Mouse (Mus musculus): ENCODE data around the gene Ptprd. TPM values are rescaled to one million over a fixed set of nuclear protein-coding genes. Genes with fewer than 3 reads are reported as not detected.
A peak's percentile ranks its signal among the peaks of the same experiment; 100 is the strongest.

Gene Ptprd
- polyA plus RNA-seq, 1 experiment from 2014 or later, result 14.0 TPM

- no peaks in the 10 kb centered on the region for H3K9me3 ChIP-seq (ENCODE audit: control insufficient read depth, low read length)
- WGBS, result under 1% methylated on average over 32 of the region's 34 CpGs
- H3K27me3 ChIP-seq (ENCODE audit: control insufficient read depth, insufficient read depth, low read depth, low read length), result peaks cover 3% of the 10 kb centered on the region; the same call in 1 of the 2 replicates
- peak overlapping the region; percentile 78 for H3K4me3 ChIP-seq (ENCODE audit: low read length)
- H3K36me3 ChIP-seq (ENCODE audit: control insufficient read depth, insufficient read depth, low read length), result no peaks in the 10 kb centered on the region
- H3K4me2 ChIP-seq (ENCODE audit: low read depth, low read length), result peak overlapping the region; percentile 90
- peak overlapping the region; percentile 90 for H3K9ac ChIP-seq (ENCODE audit: low read length)
- no peaks in the 10 kb centered on the region for H3K4me1 ChIP-seq (replicated peaks; ENCODE audit: control insufficient read depth, insufficient read depth, low read length)
- ATAC-seq (ENCODE audit: low read depth), result peak; percentile 80
- peak overlapping the region; percentile 92 for H3K27ac ChIP-seq (ENCODE audit: low read length)
These were observed 1761.3 kb downstream of the Ptprd start for GRCm38 (mm10) chr4:76450351-76451018.

DNA sequence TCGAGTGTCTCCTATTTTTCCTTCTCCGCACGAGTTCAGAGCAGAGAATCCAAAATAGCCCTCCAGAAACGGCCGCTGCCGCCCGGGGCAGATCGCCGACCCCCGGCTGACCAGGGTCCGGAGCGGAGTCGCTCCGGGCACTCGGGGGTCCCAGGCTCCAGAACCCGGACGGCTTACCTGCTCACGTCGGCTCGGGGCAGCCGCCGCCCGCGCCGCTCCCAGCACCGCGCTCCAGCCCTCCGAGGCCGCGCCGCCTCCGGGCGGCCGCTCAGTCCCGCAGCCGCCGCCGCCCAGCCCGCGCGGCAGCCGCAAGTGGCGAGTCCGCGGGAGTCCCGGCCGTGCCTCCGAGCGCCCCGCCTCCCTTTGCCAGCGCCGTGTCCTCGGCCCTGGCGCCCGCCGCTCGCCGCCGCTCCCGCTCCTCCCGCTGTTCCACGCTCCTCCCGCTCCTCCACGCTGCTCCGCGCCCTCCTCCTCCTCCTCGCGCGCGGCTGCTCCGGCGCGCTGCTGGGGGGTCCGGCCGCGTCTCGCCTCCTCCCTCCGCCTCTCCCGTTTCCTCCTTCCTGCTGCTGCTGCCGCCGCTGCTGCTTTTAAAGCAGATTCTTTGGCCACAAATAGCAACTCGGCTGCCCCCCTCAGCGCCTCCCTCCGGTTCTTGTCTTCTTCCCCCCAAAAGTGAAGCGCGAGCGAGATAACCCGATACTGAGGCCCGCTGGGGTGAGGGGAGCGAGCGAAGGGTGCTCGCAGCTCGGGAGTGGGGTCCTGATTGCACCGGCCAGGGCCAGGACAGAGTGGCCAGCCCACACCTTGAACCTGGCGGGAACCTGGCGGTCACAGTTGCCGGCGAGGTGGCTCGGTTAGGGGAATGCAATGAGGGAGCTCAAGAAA is 1762.1 kb downstream of the Ptprd start:
- peak; percentile 86 for ATAC-seq (ENCODE audit: low read depth)
- WGBS, result under 1% methylated on average over 69 of the region's 99 CpGs

DNA sequence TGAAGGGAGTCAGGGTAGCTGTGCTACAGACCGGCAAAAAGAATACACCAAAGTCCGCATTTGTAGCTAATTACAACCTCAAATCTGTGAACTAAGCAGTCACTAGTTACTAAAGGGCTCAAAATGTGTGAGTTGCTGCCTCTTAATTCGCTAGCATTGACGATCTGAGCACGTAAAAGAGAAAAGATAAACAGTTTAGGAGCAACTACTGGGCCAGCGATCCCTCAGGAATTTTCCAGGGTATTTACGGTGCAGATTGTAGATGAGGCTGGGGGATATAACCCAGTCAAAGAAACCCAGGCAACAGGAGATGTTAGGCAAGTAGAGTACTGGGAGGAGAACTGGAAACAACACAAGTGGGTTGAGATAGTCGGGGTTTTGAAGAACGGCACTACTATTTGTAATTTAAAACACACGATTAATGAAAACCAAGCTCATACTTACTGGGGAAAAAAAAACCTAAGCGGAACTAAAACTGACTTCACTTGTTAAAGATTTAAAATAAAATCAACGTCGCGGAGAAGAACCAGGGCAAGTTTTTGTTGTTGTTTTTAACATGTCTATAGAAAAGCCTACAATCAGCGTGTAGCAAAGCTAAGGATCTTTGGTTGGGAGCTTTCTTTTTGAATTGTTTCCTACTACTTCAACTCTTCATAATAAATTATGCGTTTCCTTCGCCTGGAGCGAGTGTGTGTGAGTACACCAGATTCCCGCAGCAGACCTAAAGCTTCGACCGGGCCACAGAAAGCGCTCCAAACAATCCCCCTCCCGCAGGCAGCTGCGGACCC is 1762.9 kb downstream of the Ptprd start:
- ATAC-seq (ENCODE audit: low read depth), result no peak
- H3K9ac ChIP-seq (ENCODE audit: low read length), result peak overlapping the region; percentile 90
- H3K9me3 ChIP-seq (ENCODE audit: control insufficient read depth, low read length), result no peaks in the 10 kb centered on the region
- H3K4me2 ChIP-seq (ENCODE audit: low read depth, low read length), result peak overlapping the region; percentile 90
- under 1% methylated on average over 24 of the region's 24 CpGs for WGBS
- peak overlapping the region; percentile 78 for H3K4me3 ChIP-seq (ENCODE audit: low read length)
- H3K27me3 ChIP-seq (ENCODE audit: control insufficient read depth, insufficient read depth, low read depth, low read length), result peaks cover 3% of the 10 kb centered on the region; the same call in 1 of the 2 replicates
- H3K36me3 ChIP-seq (ENCODE audit: control insufficient read depth, insufficient read depth, low read length), result no peaks in the 10 kb centered on the region
- no peaks in the 10 kb centered on the region for H3K4me1 ChIP-seq (replicated peaks; ENCODE audit: control insufficient read depth, insufficient read depth, low read length)
- peak overlapping the region; percentile 92 for H3K27ac ChIP-seq (ENCODE audit: low read length)

More for the DNA sequence above, 1762.1 kb downstream of the Ptprd start:
- Histone ChIP-seq H3K27me3 (ENCODE audit: control insufficient read depth, insufficient read depth, low read depth, low read length) (peaks cover 3% of the 10 kb centered on the region; the same call in 1 of the 2 replicates), H3K9me3 (ENCODE audit: control insufficient read depth, low read length) (no peaks in the 10 kb centered on the region), H3K4me2 (ENCODE audit: low read depth, low read length) (peak overlapping the region; percentile 90), H3K36me3 (ENCODE audit: control insufficient read depth, insufficient read depth, low read length) (no peaks in the 10 kb centered on the region), H3K9ac (ENCODE audit: low read length) (peak overlapping the region; percentile 90), H3K4me1 (replicated peaks; ENCODE audit: control insufficient read depth, insufficient read depth, low read length) (no peaks in the 10 kb centered on the region), H3K27ac (ENCODE audit: low read length) (peak overlapping the region; percentile 92), H3K4me3 (ENCODE audit: low read length) (peak overlapping the region; percentile 78)

DNA sequence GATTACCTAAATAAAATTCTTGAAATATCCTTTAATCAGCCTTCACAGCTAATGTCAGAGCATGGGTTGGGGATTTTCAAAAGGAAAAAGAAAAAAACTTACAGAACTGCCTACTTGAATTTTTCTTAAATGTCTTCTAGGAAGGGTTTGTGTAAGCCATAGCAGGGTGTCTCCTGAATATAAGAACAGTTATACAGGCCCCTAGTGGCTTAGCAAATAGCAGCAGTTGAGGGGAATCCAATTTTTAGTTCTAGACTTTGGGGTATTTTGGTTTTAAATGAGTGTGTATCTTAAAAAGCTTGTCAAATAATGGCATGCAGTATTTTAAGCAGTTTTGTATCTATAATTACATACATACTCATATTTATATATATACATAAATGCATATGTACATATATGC is 1764.4 kb downstream of the Ptprd start:
- H3K4me3 ChIP-seq (ENCODE audit: low read length), result no peak overlapping the region
- no peaks in the 10 kb centered on the region for H3K9me3 ChIP-seq (ENCODE audit: control insufficient read depth, low read length)
- no peaks in the 10 kb centered on the region for H3K36me3 ChIP-seq (ENCODE audit: control insufficient read depth, insufficient read depth, low read length)
- peak overlapping the region; percentile 38 for H3K4me2 ChIP-seq (ENCODE audit: low read depth, low read length)
- ATAC-seq (ENCODE audit: low read depth), result no peak
- H3K4me1 ChIP-seq (replicated peaks; ENCODE audit: control insufficient read depth, insufficient read depth, low read length), result no peaks in the 10 kb centered on the region
- H3K27me3 ChIP-seq (ENCODE audit: control insufficient read depth, insufficient read depth, low read depth, low read length), result peaks cover 3% of the 10 kb centered on the region; the same call in 1 of the 2 replicates
- H3K27ac ChIP-seq (ENCODE audit: low read length), result no peak overlapping the region
- H3K9ac ChIP-seq (ENCODE audit: low read length), result no peak overlapping the region

DNA sequence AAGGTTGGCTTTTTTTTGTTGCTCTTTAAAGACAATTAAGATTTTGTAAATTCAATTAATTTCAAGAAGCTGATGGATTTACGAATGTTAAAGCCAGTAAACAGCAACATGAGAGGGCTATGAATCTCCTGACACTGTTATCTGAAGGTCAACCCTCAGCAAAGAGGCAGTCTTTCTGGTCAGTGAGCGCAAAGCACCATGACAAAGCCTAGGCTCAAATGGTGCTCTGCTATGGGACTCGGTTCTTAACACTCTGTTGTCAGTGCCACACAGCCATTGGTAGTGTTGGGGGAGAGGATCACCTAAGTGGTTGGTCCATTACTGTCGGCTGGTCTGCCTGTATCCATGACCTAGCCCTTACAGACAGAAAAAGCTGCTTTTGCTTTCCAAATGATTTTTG is 1767.0 kb downstream of the Ptprd start:
- no peak for ATAC-seq (ENCODE audit: low read depth)
- Histone ChIP-seq H3K4me2 (ENCODE audit: low read depth, low read length) (no peak overlapping the region), H3K9ac (ENCODE audit: low read length) (no peak overlapping the region), H3K36me3 (ENCODE audit: control insufficient read depth, insufficient read depth, low read length) (no peaks in the 10 kb centered on the region), H3K4me3 (ENCODE audit: low read length) (no peak overlapping the region), H3K9me3 (ENCODE audit: control insufficient read depth, low read length) (no peaks in the 10 kb centered on the region), H3K4me1 (replicated peaks; ENCODE audit: control insufficient read depth, insufficient read depth, low read length) (peaks cover 4% of the 10 kb centered on the region), H3K27me3 (ENCODE audit: control insufficient read depth, insufficient read depth, low read depth, low read length) (no peaks in the 10 kb centered on the region), H3K27ac (ENCODE audit: low read length) (no peak overlapping the region)
- 75% methylated on average over 4 of the region's 4 CpGs for WGBS

- Histone ChIP-seq H3K27me3 (ENCODE audit: control insufficient read depth, insufficient read depth, low read depth, low read length) (no peaks in the 10 kb centered on the region), H3K9ac (ENCODE audit: low read length) (no peak overlapping the region), H3K27ac (ENCODE audit: low read length) (no peak overlapping the region), H3K9me3 (ENCODE audit: control insufficient read depth, low read length) (no peaks in the 10 kb centered on the region), H3K36me3 (ENCODE audit: control insufficient read depth, insufficient read depth, low read length) (no peaks in the 10 kb centered on the region), H3K4me1 (replicated peaks; ENCODE audit: control insufficient read depth, insufficient read depth, low read length) (peaks cover 4% of the 10 kb centered on the region), H3K4me2 (ENCODE audit: low read depth, low read length) (no peak overlapping the region), H3K4me3 (ENCODE audit: low read length) (no peak overlapping the region)
- no peak for ATAC-seq (ENCODE audit: low read depth)
- 50% methylated on average over 4 of the region's 4 CpGs for WGBS
These were observed 1768.2 kb downstream of the Ptprd start for GRCm38 (mm10) chr4:76443553-76443952.

DNA sequence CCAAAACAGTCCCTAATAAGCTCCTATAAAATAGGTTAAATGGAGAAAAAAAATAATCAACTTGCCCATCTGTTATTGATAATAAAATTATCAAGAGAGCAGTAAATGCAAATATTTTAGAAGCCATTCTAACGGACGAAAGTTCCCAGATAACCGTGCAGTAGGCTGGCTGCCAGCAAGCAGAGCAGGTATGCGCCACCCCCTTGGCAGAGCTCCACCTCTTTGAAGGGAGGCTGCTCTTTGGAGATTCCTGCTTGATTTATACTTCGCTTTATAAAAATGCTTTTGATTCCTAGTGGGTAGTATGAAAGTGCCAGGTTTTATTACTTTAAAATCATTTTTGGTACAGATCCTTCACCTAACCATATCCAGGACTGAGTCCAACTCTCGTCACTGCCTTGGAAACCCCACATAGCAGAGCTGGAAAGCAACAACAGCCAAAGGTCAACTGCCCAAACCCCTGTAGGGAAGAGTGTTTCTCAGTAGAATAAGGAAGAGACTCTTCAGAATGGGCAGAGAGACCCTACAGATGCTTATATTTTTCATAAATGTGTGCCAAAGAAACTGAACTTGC is 1770.9 kb downstream of the Ptprd start:
- H3K4me2 ChIP-seq (ENCODE audit: low read depth, low read length), result no peak overlapping the region
- no peak overlapping the region for H3K27ac ChIP-seq (ENCODE audit: low read length)
- no peak for ATAC-seq (ENCODE audit: low read depth)
- peaks cover 4% of the 10 kb centered on the region for H3K4me1 ChIP-seq (replicated peaks; ENCODE audit: control insufficient read depth, insufficient read depth, low read length)
- H3K27me3 ChIP-seq (ENCODE audit: control insufficient read depth, insufficient read depth, low read depth, low read length), result no peaks in the 10 kb centered on the region
- no peaks in the 10 kb centered on the region for H3K9me3 ChIP-seq (ENCODE audit: control insufficient read depth, low read length)
- H3K4me3 ChIP-seq (ENCODE audit: low read length), result no peak overlapping the region
- no peaks in the 10 kb centered on the region for H3K36me3 ChIP-seq (ENCODE audit: control insufficient read depth, insufficient read depth, low read length)
- 27% methylated on average over 6 of the region's 6 CpGs for WGBS
- H3K9ac ChIP-seq (ENCODE audit: low read length), result no peak overlapping the region

DNA sequence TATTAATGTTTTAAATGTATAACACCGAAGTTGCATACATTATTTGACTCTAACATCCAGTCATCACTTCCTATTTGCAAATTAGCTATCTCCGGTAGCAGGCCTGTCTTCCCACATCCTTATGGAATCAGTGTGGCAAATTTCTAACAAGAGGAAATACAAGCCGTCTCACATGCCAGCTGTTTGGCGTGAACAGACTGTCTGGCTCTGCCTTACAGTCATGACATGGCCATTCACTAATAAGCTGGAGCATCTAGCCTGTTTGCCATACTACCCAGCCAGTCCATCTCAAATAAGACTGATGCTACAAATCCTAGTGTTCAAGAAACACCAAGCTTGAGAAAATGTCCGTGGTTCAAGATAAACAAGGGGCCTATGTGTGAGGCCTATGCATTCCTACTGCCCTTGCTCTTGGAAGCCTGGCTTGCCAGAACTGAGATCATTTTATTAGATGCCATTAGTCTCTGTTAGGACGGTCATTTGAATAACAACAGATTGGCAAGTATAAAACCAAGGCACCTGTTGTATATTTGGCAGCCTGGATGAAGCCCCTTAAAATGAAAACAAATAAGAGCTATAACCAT is 1773.2 kb downstream of the Ptprd start:
- no peaks in the 10 kb centered on the region for H3K36me3 ChIP-seq (ENCODE audit: control insufficient read depth, insufficient read depth, low read length)
- ATAC-seq (ENCODE audit: low read depth), result no peak
- H3K9ac ChIP-seq (ENCODE audit: low read length), result no peak overlapping the region
- H3K27me3 ChIP-seq (ENCODE audit: control insufficient read depth, insufficient read depth, low read depth, low read length), result no peaks in the 10 kb centered on the region
- no peak overlapping the region for H3K27ac ChIP-seq (ENCODE audit: low read length)
- peaks cover 4% of the 10 kb centered on the region for H3K4me1 ChIP-seq (replicated peaks; ENCODE audit: control insufficient read depth, insufficient read depth, low read length)
- H3K4me2 ChIP-seq (ENCODE audit: low read depth, low read length), result no peak overlapping the region
- WGBS, result 68% methylated on average over 6 of the region's 6 CpGs
- no peaks in the 10 kb centered on the region for H3K9me3 ChIP-seq (ENCODE audit: control insufficient read depth, low read length)
- H3K4me3 ChIP-seq (ENCODE audit: low read length), result no peak overlapping the region

Data from lung, embryonic 16.5 days (tissue).